Mouse (Mus musculus): ENCODE data around the gene Utrn. TPM values are rescaled to one million over a fixed set of nuclear protein-coding genes. Genes with fewer than 3 reads are reported as not detected.

The Utrn gene
- polyA plus RNA-seq, 1 experiment, result 18.1 TPM

- Histone ChIP-seq H3K4me3 (ENCODE audit: insufficient read depth, low read length) (no peak overlapping the region), H3K4me1 (ENCODE audit: control insufficient read depth, insufficient read depth, low read length) (peaks cover 3% of the 10 kb centered on the region), H3K27ac (ENCODE audit: insufficient read depth, low read depth, low read length) (no peak overlapping the region)
- TF ChIP-seq CTCF (IDR thresholded peaks at IDR 0.05; ENCODE audit: low read depth, low read length) (no peak), POLR2A (IDR thresholded peaks at IDR 0.05; ENCODE audit: borderline replicate concordance, low read depth, low read length) (no peak)
These were observed 141.3 kb downstream of the Utrn start for GRCm38 (mm10) chr10:12727881-12728280.

DNA sequence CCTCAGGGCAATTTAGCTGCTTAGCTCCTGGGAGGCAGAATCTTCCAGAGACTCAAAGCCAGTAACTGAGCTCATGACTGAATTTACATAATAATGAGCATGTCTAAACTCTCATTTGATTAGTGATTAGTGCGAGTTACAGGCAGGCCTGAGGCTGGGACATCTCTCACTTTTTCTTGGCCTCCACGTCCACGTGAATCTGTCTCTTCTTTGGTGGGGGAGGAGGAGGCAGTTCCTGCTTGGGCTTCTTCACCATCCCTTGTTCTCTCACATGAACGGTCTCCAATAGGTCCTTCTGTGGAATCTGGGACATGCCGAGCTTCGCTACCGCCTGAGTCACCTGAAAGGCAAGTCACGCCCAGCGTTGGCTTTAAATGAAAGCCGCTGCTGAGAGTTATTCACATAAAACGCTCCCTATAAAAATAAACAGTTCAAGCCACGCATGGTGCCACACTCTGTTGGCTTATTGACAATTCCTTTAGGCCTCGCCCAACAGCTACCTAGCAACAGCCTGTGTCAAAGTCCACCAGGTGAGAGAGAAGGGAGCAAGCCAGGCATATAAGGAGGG, 143.0 kb downstream of the Utrn start:
- H3K4me1 ChIP-seq (ENCODE audit: control insufficient read depth, insufficient read depth, low read length), result peaks cover 3% of the 10 kb centered on the region
- no peak overlapping the region for H3K4me3 ChIP-seq (ENCODE audit: insufficient read depth, low read length)
- no peak overlapping the region for H3K27ac ChIP-seq (ENCODE audit: insufficient read depth, low read depth, low read length)
- TF ChIP-seq CTCF (IDR thresholded peaks at IDR 0.05; ENCODE audit: low read depth, low read length) (no peak), POLR2A (IDR thresholded peaks at IDR 0.05; ENCODE audit: borderline replicate concordance, low read depth, low read length) (no peak)

GRCm38 (mm10) chr10:12724247-12725001, 144.7 kb downstream of the Utrn start:
- H3K4me3 ChIP-seq (ENCODE audit: insufficient read depth, low read length), result no peak overlapping the region
- H3K4me1 ChIP-seq (ENCODE audit: control insufficient read depth, insufficient read depth, low read length), result peaks cover 3% of the 10 kb centered on the region; the same call in 1 of the 2 replicates
- TF ChIP-seq CTCF (IDR thresholded peaks at IDR 0.05; ENCODE audit: low read depth, low read length), result no peak
- TF ChIP-seq POLR2A (IDR thresholded peaks at IDR 0.05; ENCODE audit: borderline replicate concordance, low read depth, low read length), result no peak
- no peak overlapping the region for H3K27ac ChIP-seq (ENCODE audit: insufficient read depth, low read depth, low read length)

- TF ChIP-seq POLR2A (IDR thresholded peaks at IDR 0.05; ENCODE audit: borderline replicate concordance, low read depth, low read length) (no peak), CTCF (IDR thresholded peaks at IDR 0.05; ENCODE audit: low read depth, low read length) (no peak)
- H3K27ac ChIP-seq (ENCODE audit: insufficient read depth, low read depth, low read length), result no peak overlapping the region
- no peak overlapping the region for H3K4me3 ChIP-seq (ENCODE audit: insufficient read depth, low read length)
- no peaks in the 10 kb centered on the region for H3K4me1 ChIP-seq (ENCODE audit: control insufficient read depth, insufficient read depth, low read length)
These were observed 145.9 kb downstream of the Utrn start for GRCm38 (mm10) chr10:12723269-12723668.

DNA sequence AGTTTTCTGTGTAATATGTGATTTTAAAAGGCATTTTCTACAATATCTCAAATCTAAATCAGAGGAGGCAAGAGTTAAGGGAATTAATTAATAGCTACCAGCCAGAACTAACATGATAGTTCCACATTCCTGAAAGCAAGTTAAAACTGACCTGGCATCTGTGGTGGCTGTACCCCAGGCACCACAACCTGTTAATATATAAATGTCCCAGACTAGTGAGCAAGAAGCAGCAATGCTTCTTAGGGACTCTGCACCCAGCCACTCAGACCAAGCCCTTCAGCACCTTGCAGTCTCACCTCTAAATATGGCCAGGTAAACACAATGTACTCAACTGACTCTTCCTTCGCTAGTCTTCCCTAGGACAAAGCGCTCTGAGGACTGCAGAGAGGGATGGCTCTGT, 147.1 kb downstream of the Utrn start:
- no peak overlapping the region for H3K27ac ChIP-seq (ENCODE audit: insufficient read depth, low read depth, low read length)
- H3K4me3 ChIP-seq (ENCODE audit: insufficient read depth, low read length), result no peak overlapping the region
- TF ChIP-seq CTCF (IDR thresholded peaks at IDR 0.05; ENCODE audit: low read depth, low read length) (no peak), POLR2A (IDR thresholded peaks at IDR 0.05; ENCODE audit: borderline replicate concordance, low read depth, low read length) (no peak)
- no peaks in the 10 kb centered on the region for H3K4me1 ChIP-seq (ENCODE audit: control insufficient read depth, insufficient read depth, low read length)

DNA sequence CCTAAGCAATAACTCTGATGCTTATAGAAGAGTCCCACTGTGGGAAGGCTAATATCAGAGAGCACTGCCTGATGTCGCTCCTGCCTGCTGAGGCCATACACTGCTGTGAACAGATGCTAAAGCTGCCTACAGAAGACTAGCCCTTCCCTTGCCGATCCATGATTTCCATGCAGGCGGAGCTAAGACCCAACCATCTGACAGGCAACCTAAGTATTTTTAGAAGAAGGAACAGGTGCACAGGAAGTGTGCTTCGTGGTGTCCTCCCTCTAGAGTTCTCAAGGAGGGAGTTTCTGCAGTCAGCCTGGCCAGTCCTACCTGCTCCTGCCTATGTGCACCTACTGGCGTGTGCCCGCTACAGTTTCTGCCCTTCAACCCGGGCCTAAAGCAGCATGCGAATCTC, 150.8 kb downstream of the Utrn start:
- no peaks in the 10 kb centered on the region for H3K4me1 ChIP-seq (ENCODE audit: control insufficient read depth, insufficient read depth, low read length)
- TF ChIP-seq POLR2A (IDR thresholded peaks at IDR 0.05; ENCODE audit: borderline replicate concordance, low read depth, low read length) (no peak), CTCF (IDR thresholded peaks at IDR 0.05; ENCODE audit: low read depth, low read length) (no peak)
- H3K4me3 ChIP-seq (ENCODE audit: insufficient read depth, low read length), result no peak overlapping the region
- H3K27ac ChIP-seq (ENCODE audit: insufficient read depth, low read depth, low read length), result no peak overlapping the region

DNA sequence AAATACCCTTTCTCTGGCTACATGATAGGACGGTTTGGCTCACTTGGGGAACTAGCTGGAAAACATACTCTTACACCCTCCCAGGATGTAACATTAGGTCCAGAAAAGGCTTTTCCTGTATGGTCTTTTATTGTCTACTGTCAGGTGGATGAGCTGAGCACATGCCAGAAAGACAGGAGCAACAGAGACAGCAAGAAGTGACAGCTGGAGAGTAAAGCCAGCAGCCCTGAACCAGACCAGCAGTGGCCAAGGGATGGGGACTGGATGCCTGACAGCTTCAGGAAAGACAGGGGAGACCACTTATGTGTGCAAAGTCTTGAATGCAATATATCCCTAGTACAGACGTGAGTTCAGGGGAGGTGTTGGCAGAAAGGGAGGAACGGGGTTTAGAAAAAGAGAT, 151.8 kb downstream of the Utrn start:
- no peak overlapping the region for H3K4me3 ChIP-seq (ENCODE audit: insufficient read depth, low read length)
- no peak for TF ChIP-seq POLR2A (IDR thresholded peaks at IDR 0.05; ENCODE audit: borderline replicate concordance, low read depth, low read length)
- no peak for TF ChIP-seq CTCF (IDR thresholded peaks at IDR 0.05; ENCODE audit: low read depth, low read length)
- no peaks in the 10 kb centered on the region for H3K4me1 ChIP-seq (ENCODE audit: control insufficient read depth, insufficient read depth, low read length)
- H3K27ac ChIP-seq (ENCODE audit: insufficient read depth, low read depth, low read length), result no peak overlapping the region

DNA sequence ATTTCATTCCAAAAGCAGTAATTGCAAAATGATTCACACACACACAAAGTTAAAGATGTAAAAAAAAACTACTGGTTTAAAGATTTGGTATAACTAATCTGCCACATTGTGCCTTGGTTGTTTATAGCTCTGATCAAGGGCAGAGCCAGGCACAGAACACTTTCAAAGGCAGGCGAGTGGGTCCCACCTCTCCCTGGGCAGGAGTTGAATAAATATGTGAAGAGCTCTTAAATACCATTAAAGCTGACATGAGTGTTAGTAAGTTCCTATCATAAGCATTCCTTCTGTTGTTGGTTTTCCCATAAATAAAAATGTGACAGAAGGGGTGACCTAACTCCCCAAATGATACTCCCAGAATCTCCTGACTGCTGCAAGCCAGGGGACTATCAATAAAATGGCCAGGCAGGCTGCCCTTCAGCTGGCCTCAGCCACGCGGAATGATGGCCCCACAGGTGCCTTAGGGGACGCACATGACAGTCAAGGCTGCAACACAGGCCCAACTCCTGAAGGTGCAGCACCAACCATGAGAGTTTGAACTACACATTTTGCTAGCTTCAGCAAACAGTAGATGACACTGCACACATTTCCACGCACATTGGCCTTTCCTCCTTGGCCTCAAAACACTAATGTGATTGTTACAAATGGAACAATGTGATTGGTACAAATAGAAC, 152.4 kb downstream of the Utrn start:
- Histone ChIP-seq H3K4me3 (ENCODE audit: insufficient read depth, low read length) (no peak overlapping the region), H3K4me1 (ENCODE audit: control insufficient read depth, insufficient read depth, low read length) (peaks cover under 1% of the 10 kb centered on the region; the same call in 1 of the 2 replicates), H3K27ac (ENCODE audit: insufficient read depth, low read depth, low read length) (no peak overlapping the region)
- no peak for TF ChIP-seq POLR2A (IDR thresholded peaks at IDR 0.05; ENCODE audit: borderline replicate concordance, low read depth, low read length)
- TF ChIP-seq CTCF (IDR thresholded peaks at IDR 0.05; ENCODE audit: low read depth, low read length), result no peak

DNA sequence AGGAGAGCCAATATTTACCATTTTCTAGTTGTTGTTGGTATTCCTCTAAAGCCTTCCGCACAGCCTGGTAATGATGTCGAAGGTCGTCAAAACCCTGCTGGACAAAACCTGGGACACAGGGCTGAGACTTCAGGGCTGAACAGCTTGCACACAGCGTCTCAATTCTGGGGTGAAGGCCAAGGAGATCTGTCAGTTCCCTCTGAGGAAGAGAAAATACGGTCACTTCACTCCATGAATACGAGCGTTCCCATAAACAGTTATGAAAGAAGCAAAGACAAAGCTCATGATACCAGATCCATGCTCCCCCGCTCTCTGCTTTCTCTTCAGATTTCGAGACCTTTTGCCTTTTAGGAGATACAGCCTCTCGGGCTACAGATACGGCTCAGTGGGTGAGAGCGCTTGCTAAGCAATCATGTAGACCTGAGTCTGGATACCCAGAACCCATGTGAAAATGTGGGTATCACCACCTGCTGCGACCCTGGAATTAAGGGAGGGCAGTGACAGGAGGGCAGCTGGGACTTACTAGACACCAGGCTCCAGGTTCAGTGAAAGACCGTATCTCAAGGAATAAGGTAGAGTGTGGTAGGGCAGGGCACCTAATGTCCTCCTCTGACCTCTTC, 155.8 kb downstream of the Utrn start:
- no peak overlapping the region for H3K27ac ChIP-seq (ENCODE audit: insufficient read depth, low read depth, low read length)
- no peak overlapping the region for H3K4me3 ChIP-seq (ENCODE audit: insufficient read depth, low read length)
- peaks cover 2% of the 10 kb centered on the region; the same call in 1 of the 2 replicates for H3K4me1 ChIP-seq (ENCODE audit: control insufficient read depth, insufficient read depth, low read length)
- TF ChIP-seq POLR2A (IDR thresholded peaks at IDR 0.05; ENCODE audit: borderline replicate concordance, low read depth, low read length) (no peak), CTCF (IDR thresholded peaks at IDR 0.05; ENCODE audit: low read depth, low read length) (no peak)

Data from bone marrow macrophage, adult 2 months (primary cell).